Mouse (Mus musculus) frontal cortex, adult 2 months (tissue): Measurements from ENCODE around the gene Camsap2. TPM values are rescaled to one million over a fixed set of nuclear protein-coding genes. Genes with fewer than 3 reads are reported as not detected.

Source experiments
- DNase-seq, 2 experiments: peaks; one replicate each; pipeline ENCODE4 v3.0.0; 2022; ENCODE audit warnings: low spot score in 1 of 2; ENCODE audit errors: extremely low spot score in 1 of 2
- polyA plus RNA-seq: library from polyadenylated mRNA; depleted of rRNA; stranded (reverse); fragments of >200 nt; gene quantifications from 2 replicates; pipeline ENCODE4 v1.2.3, GENCODE M21; 2012

Gene Camsap2
- polyA plus RNA-seq, 1 experiment, result 53.6 TPM

- DNase-seq, result peak in 1 of 2 experiments; percentile 32
Measured at GRCm38 (mm10) chr1:136344768-136345453, 993 bp downstream of the Camsap2 start.

DNA sequence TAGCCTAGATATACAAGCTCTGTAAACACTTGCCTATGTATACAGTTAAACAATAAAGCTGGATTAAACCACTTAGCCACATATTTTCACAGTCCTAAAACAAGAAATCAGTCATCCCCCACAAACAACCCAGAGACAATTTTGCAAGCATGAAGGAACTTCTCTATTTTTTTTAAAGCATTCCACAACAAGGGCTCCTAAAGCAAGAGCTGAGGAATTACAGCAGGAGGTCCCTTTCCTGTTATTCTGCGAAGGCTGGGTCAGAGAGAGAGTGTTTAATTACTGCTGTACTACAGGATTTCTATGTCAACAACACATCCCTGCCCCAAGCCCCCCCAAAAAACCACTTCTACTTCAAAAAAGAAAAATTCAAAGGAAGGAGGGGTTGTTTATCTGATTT, 1.6 kb downstream of the Camsap2 start:
- no peak for DNase-seq

DNA sequence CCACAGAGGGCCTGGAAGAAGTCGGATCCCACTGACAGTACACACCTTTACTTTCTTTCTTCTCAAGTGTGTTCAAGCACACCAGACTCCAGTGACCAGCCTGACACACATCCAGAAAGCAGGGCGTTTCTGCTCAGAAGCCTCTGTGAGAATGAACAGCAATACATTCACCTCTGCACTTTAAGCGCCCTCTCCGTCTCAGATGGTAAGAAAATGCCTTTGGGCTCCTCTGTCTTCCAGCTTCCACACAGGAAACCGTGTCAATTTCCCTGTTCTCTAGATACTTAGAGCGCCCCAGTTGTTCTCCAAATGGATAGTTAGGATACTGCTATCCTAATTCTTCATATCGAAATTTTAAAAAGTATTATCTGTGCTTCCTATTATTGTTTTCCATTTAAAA, 2.2 kb downstream of the Camsap2 start:
- no peak for DNase-seq

DNA sequence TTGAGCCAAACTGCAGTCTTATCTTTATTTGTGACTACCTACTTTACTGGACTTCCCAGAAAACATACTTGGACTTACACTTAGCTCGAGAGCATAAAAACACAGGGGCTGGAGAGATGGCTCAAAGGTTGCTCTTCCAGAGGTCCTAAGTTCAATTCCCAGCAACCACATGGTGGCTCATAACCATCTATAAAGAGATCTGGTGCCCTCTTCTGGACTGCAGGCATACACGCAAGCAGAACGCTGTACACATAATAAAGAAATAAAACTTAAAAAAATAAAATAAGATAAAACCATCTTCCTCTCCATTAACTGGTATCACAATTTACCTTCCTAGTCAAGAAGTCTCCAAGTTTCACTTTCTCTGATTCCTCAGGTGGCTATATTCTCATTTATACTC, 5.4 kb downstream of the Camsap2 start:
- no peak for DNase-seq

GRCm38 (mm10) chr1:136334743-136335142, 11.2 kb downstream of the Camsap2 start:
- DNase-seq, result no peak

- no peak for DNase-seq
Measured at GRCm38 (mm10) chr1:136333512-136333911, 12.4 kb downstream of the Camsap2 start.

GRCm38 (mm10) chr1:136333071-136333470, 12.8 kb downstream of the Camsap2 start:
- no peak for DNase-seq

- DNase-seq, result no peak
Measured at GRCm38 (mm10) chr1:136331836-136332235, 14.1 kb downstream of the Camsap2 start.

- DNase-seq, result no peak
Measured at GRCm38 (mm10) chr1:136329426-136329825, 16.5 kb downstream of the Camsap2 start.

- DNase-seq, result no peak
Measured at GRCm38 (mm10) chr1:136328640-136329039, 17.3 kb downstream of the Camsap2 start.

GRCm38 (mm10) chr1:136327638-136328037, 18.3 kb downstream of the Camsap2 start:
- DNase-seq, result no peak

GRCm38 (mm10) chr1:136325933-136326332, 20.0 kb downstream of the Camsap2 start:
- DNase-seq, result no peak

DNA sequence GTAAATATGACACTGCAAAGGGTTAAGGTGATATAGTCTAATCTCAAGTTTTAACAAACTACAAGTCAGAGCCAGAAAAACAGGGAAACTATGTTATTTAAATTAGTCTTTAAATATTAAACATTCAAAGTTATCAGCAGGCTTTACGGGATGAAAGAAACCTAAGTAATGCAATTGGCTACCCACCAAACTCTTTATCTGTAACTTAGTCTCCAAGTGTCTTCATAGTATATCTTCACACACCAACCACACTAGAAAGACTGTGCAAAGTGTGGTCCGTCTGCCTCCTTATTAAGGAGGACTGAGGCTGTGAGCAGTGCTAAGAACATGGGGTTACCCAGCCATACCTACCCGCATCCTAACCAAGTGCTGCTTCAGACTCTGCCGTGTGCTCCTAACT, 23.6 kb downstream of the Camsap2 start:
- DNase-seq, result no peak

- DNase-seq, result no peak
Measured at GRCm38 (mm10) chr1:136316317-136316716, 29.6 kb downstream of the Camsap2 start.

- DNase-seq, result no peak
Measured at GRCm38 (mm10) chr1:136309193-136309592, 36.7 kb downstream of the Camsap2 start.

DNA sequence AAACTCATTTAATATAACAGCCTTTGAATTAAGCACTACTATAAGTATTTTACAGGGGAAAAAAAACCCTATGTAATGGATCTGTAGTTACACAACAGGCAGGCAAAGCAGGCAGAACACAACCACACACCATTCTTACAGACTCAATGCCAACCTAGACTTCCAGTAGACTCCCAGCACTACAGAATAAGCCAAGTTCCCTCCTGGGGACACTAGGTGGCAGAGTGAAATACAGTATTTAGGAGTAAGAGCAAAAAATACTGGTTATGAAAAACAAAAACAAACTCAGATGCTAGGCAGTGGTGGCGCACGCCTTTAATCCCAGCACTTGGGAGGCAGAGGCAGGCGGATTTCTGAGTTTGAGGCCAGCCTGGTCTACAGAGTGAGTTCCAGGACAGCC, 39.5 kb downstream of the Camsap2 start:
- peak in 1 of 2 experiments; percentile 65 for DNase-seq

DNA sequence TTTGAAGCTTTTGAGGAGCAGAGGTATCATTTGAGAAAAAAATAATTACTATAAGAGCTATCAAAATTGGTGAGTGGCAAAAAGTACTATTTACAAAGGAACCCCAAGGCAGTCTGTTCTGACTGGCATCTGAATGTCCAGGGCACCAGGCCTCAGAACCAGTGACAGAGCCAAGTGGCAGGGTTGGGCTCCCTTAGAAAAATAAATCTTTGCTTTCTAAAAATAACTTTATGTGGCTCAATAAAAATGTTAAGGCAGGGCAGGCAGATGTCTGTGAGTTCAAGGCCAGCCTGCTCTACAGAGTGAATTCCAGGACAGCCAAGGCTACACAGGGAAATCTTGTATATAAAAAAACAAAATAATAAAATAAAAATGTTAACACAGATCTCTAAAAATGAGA, 51.9 kb downstream of the Camsap2 start:
- no peak for DNase-seq

DNA sequence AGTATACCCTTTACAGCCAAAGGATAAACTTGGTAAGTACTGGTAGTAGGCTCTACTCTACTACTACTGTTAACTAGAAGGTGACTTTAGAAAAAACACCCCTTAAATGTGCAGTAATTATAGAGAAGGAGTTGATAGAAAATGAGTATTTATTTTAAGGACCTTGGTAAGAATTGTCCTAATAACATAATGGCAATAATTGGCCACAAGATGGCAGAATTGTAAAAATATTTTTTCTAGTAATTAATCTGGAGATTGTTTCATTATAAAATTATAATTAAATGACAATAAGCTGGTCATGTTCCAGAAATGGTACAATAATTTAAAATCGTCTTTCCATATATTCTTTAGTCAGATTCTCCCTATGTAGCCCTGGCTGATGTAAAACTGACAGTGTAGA, 56.1 kb downstream of the Camsap2 start:
- DNase-seq, result no peak

- no peak for DNase-seq
Measured at GRCm38 (mm10) chr1:136277366-136277765, 68.5 kb downstream of the Camsap2 start.

DNA sequence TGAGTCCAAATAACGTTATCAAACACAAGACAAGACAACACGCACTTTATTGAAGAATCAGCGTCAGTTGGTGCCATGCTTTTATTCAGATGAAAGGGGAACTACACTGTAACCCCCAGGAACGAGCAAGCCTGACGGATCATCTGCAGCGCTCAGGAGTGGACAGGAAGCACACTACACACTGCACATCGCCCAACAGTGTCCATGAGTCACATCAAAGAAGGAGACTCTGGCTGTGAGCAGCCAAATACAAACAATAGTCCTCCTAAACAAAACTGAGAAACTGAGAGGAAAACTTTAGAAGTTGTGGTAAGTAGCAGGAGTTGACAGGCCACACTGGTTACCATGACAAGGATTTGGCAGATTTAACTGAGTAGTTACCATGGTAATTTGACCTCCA, 77.7 kb downstream of the Camsap2 start:
- DNase-seq, result no peak

GRCm38 (mm10) chr1:136266127-136266526, 79.8 kb downstream of the Camsap2 start:
- no peak for DNase-seq

GRCm38 (mm10) chr1:136263355-136263754, 82.5 kb downstream of the Camsap2 start:
- DNase-seq, result no peak
